Mouse (Mus musculus) CD4-positive, CD25-positive, alpha-beta regulatory T cell, adult 2 months (primary cell): ENCODE data around the gene Tjp1.

ENCODE experiments used
- DNase-seq: peaks from one replicate; pipeline ENCODE4 v3.0.0-alpha.2; 2012; ENCODE audit warnings: low read depth, low spot score

The Tjp1 gene

GRCm38 (mm10) chr7:65357538-65357937 lies 170.0 kb downstream of the Tjp1 start:
- no peak for DNase-seq

DNA sequence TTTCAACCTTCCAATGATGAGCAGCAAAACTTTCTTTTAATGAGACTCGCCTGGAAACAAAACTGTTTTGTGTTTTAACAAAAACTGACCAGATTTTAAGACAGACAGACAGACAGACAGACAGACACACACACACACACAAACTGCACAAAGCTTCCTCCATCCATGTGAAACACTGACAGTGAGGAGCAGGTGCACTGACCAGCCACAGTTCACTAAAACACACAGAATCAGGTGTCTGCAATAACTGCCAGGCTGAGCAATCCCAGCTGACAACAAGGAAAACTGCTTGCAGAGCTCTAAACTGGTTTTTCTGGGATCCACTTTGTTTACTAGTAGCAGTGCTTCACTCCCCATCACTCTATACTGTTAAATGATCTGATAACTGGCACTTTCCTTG lies 171.4 kb downstream of the Tjp1 start:
- DNase-seq, result no peak

DNA sequence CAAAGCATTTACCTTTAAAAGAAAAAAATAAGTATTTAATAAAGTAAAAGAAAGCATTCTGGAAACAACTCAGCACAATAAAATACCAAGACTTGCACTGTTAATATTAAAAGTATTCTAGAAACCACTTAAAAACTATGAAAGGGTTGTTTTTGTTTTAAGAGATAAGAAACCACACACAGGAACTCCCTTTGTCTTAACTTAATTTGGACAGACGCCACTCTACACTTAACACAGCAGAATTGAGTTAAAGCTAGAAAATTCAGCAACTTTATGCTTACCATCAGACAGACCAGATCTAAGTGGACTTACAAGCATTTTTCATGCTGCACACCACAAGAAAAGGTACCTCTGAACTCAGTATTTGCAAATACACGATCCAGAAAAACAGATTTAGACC lies 172.7 kb downstream of the Tjp1 start:
- no peak for DNase-seq

GRCm38 (mm10) chr7:65350348-65351079 lies 177.1 kb downstream of the Tjp1 start:
- DNase-seq, result no peak

DNA sequence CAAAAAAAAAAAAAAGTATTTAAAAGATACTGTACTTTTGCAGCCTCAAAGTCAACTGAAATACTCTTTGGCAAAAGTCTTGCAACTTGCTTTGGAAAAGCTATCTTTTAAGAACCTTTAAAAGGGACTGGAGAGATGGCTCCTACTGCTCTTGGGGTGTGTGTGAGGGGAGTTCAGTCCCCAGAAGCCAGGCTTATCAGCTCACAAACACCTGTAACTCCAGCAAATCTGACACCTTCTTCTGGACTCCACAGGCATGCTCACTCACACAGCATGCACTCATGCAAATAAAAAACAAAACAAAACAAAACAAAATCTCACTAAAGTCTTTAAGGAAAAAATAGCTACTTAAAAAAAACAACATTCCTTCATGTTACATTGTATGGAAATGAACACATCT lies 179.0 kb downstream of the Tjp1 start:
- no peak for DNase-seq

- DNase-seq, result no peak
Observed at GRCm38 (mm10) chr7:65345314-65345713, 182.3 kb downstream of the Tjp1 start.

GRCm38 (mm10) chr7:65337581-65338270 lies 189.9 kb downstream of the Tjp1 start:
- DNase-seq, result no peak

DNA sequence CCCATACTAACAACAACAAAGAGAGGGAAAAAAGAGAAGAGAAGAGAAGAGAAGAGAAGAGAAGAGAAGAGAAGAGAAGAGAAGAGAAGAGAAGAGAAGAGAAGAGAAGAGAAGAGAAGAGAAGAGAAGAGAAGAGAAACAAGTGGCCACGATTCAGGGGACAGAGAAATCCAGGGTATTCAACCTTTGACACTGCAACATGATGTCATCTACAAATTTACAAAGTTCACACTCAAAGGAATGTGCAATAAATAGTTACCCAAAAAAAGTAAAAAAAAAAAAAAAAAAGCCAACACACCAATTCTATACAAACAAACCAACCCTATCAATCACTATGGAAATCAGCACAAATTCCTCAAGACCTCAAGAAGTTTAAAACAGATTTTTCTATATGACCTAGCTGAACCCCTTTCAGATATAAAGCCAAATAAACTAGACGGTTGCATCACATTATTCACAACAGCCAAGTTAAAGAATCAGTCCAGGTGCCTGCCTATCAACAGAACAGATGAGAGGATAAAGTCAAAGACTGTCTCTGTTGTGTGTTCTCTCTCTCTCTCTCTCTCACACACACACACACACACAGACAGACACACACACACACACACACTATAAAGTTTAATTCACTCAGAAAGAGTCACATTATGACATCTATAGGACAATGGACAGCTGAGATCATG lies 194.4 kb downstream of the Tjp1 start:
- no peak for DNase-seq

- DNase-seq, result peak; percentile 58
Observed at GRCm38 (mm10) chr7:65319047-65319725, 208.4 kb downstream of the Tjp1 start.

DNA sequence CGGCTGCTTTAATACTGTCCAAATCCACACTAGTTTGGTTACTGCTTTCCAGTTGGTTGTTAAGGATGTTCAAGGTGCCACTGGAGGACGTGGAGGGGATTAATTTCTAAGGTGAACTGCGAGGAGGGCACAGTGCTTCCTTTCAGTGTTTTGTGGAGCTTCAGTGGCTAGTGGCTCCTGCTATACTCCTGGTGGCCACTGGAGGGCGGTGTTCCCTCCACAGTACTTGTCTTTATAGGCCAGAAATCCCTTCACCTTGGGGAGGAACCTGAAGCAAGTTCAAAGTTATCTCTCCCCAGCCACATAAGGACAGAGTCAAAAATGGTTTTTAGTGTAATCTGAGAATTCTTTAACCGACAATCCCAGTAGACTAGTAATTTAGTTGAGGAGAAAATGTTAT lies 210.2 kb downstream of the Tjp1 start:
- peak; percentile 48 for DNase-seq

DNA sequence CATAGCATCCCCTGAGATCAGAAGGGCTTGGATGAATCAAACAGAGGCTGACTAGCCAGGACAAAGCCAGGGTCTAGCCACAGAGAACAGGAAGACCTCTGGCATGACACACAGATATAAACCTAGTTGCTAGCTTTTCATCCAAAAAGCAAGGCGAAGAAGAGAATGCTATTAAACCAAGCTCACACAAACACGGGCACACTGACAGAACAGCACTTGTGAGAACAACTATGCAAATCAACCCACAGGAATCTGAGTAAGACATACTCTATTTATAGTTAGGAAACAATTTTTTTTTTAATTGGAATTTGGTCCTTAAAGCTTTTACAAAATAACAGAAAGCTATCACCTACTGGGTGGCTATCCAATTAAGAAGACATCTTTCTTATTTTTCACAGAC lies 212.4 kb downstream of the Tjp1 start:
- DNase-seq, result no peak

- DNase-seq, result no peak
Observed at GRCm38 (mm10) chr7:65296675-65297589, 230.6 kb downstream of the Tjp1 start.

- DNase-seq, result no peak
Observed at GRCm38 (mm10) chr7:65282886-65283285, 244.7 kb downstream of the Tjp1 start.

GRCm38 (mm10) chr7:65281960-65282359 lies 245.6 kb downstream of the Tjp1 start:
- DNase-seq, result no peak

GRCm38 (mm10) chr7:65280944-65281912 lies 246.4 kb downstream of the Tjp1 start:
- DNase-seq, result no peak

DNA sequence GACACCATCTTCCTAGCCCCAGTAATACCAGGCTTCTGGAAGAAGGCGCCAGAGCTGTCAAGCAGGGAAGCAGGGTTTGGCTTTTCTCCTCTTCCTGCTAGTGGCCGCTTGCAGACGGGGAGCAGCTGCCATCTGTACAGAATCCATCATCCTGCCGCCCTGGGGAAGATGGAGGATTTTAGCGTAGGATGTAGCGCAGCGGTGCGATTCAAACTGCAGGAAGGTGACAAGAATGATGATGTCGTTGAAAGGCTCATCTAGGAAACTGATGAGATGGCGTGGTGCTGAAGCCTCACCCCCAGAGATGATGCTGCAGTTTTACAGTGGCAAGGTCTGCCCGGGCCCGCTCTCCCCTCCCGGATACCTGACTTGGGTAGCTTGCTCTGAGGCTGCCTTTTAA lies 248.3 kb downstream of the Tjp1 start:
- DNase-seq, result no peak

DNA sequence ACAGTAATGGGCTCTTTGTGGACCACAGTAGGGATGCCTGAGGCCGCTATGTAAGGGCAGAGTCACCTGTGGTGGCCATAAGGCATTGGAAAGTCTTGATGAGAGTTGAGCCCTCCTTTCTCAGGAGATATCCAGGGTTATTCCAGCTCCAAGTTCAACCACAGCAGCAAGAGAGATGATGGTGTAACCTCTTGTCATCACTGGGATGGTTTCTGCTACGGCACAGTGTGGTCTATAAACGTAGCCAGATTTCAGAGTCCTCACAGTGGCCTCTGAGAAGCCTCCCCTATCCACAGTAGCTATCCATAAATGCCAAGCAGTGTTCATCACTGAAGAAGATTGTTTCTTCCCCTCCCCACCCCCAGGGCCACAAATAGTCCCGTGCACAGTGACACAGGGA lies 251.8 kb downstream of the Tjp1 start:
- no peak for DNase-seq

GRCm38 (mm10) chr7:65274216-65274615 lies 253.4 kb downstream of the Tjp1 start:
- DNase-seq, result no peak

GRCm38 (mm10) chr7:65249656-65250055 lies 277.9 kb downstream of the Tjp1 start:
- DNase-seq, result no peak
